In the genomic region with DNA sequence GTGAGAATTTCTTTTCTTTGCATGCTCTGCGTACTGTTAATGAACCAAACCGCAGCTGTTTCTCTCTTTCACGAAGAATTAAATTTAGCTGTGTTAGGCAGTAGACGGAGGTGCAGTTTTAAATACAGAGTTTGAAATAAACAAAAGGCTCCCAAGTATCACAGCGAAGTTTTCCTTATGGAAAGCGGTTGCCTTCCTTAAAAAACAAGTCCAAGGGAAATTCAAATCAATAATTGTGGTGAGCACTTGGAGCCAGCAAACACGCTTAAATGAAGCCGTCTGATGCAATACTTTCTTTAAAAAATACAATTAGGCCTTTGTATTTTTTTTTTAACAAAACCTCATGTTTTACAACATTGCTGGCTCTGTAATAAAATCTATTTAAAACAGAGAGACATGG, we compare ENCODE assay signal across 21 mouse cellular contexts.
A peak's percentile ranks its signal among the peaks of the same experiment; 100 is the strongest.
DNase-seq lines count a peak whose midpoint lies in the region; ATAC-seq lines count a peak whose summit lies in the region.
"Had no signal": no experiment of that assay in that cellular context is flagged by ENCODE, and none has a peak within 500 bp of the region (broad histone marks: within the 10 kb centered on the region; RNA-seq: fewer than 3 reads in every experiment).

No protein-coding gene starts in this region.

- 0 out of 2 replicates have a peak, but pooled peaks have one; percentile 18 for ATAC-seq in forebrain, embryonic 15.5 days (replicated peaks)
- ATAC-seq in forebrain, embryonic 12.5 days (ENCODE audit: low FRiP score), result no peak
- ATAC-seq in hindbrain, embryonic 12.5 days (ENCODE audit: low FRiP score), result no peak
- ATAC-seq: hindbrain, postnatal 0 days had no signal

- no peak overlapping the region for H3K9ac ChIP-seq in forebrain, embryonic 15.5 days (replicated peaks)
- no peak overlapping the region for H3K9ac ChIP-seq in forebrain, embryonic 12.5 days
- no peak overlapping the region for H3K9ac ChIP-seq in hindbrain, embryonic 12.5 days
- H3K9ac ChIP-seq: heart, embryonic 13.5 days; stomach, embryonic 15.5 days had no signal

- no peak overlapping the region for H3K27ac ChIP-seq in forebrain, embryonic 15.5 days (replicated peaks)
- no peak overlapping the region for H3K27ac ChIP-seq in forebrain, embryonic 12.5 days
- H3K27ac ChIP-seq in embryonic facial prominence, embryonic 10.5 days (replicated peaks), result peak overlapping the region; percentile 54; the same call in 1 of the 2 replicates
- H3K27ac ChIP-seq in limb, embryonic 10.5 days, result peak overlapping the region; percentile 80
- no peak overlapping the region for H3K27ac ChIP-seq in hindbrain, embryonic 12.5 days
- H3K27ac ChIP-seq: heart, embryonic 13.5 days; hindbrain, postnatal 0 days; stomach, embryonic 15.5 days had no signal

- H3K9me3 ChIP-seq in forebrain, embryonic 15.5 days, result no peaks in the 10 kb centered on the region
- no peaks in the 10 kb centered on the region for H3K9me3 ChIP-seq in forebrain, embryonic 12.5 days
- no peaks in the 10 kb centered on the region for H3K9me3 ChIP-seq in embryonic facial prominence, embryonic 10.5 days
- H3K9me3 ChIP-seq in limb, embryonic 10.5 days (replicated peaks), result no peaks in the 10 kb centered on the region
- no peaks in the 10 kb centered on the region for H3K9me3 ChIP-seq in hindbrain, embryonic 12.5 days (replicated peaks)
- H3K9me3 ChIP-seq: heart, embryonic 13.5 days; stomach, embryonic 15.5 days had no signal

- H3K4me3 ChIP-seq in forebrain, embryonic 15.5 days, result no peak overlapping the region
- no peak overlapping the region for H3K4me3 ChIP-seq in forebrain, embryonic 12.5 days (replicated peaks)
- no peak overlapping the region for H3K4me3 ChIP-seq in embryonic facial prominence, embryonic 10.5 days
- H3K4me3 ChIP-seq in limb, embryonic 10.5 days, result no peak overlapping the region
- no peak overlapping the region for H3K4me3 ChIP-seq in hindbrain, embryonic 12.5 days
- H3K4me3 ChIP-seq: heart, embryonic 13.5 days; stomach, embryonic 15.5 days had no signal

- WGBS in forebrain, embryonic 15.5 days, result 29% methylated on average over 8 of the region's 8 CpGs
- WGBS in forebrain, embryonic 12.5 days, result 55% methylated on average over 8 of the region's 8 CpGs
- 69% methylated on average over 8 of the region's 8 CpGs for WGBS in embryonic facial prominence, embryonic 10.5 days
- 84% methylated on average over 8 of the region's 8 CpGs for WGBS in limb, embryonic 10.5 days
- 69% methylated on average over 8 of the region's 8 CpGs for WGBS in hindbrain, embryonic 12.5 days

- peak; percentile 8 for DNase-seq in 3T3-L1 (ENCODE audit: low read depth, low spot score)
- DNase-seq in embryonic facial prominence, embryonic 10.5 days (ENCODE audit: low spot score), result no peak
- no peak for DNase-seq in limb, embryonic 10.5 days (ENCODE audit: low spot score)
- DNase-seq in right cerebral cortex, postnatal 25 days, result no peak
- DNase-seq in cerebellum, adult 8-10 months, result no peak
- DNase-seq: cerebellum, postnatal 10 days; gastrocnemius, postnatal 14 days; heart, adult 18-20 months; heart, postnatal 4 days; kidney, adult 18-20 months; kidney, postnatal 14 days; left cerebral cortex, postnatal 4 days; lung, postnatal 14 days; midbrain, embryonic 14.5 days; thymus, adult 18-20 months had no signal

- H3K4me1 ChIP-seq in forebrain, embryonic 15.5 days, result peaks cover 14% of the 10 kb centered on the region
- peaks cover 9% of the 10 kb centered on the region for H3K4me1 ChIP-seq in forebrain, embryonic 12.5 days
- peaks cover 32% of the 10 kb centered on the region for H3K4me1 ChIP-seq in embryonic facial prominence, embryonic 10.5 days
- H3K4me1 ChIP-seq in limb, embryonic 10.5 days, result peaks cover 60% of the 10 kb centered on the region
- H3K4me1 ChIP-seq in hindbrain, embryonic 12.5 days, result peaks cover 9% of the 10 kb centered on the region

- H3K36me3 ChIP-seq in forebrain, embryonic 15.5 days, result no peaks in the 10 kb centered on the region
- H3K36me3 ChIP-seq in forebrain, embryonic 12.5 days (replicated peaks), result no peaks in the 10 kb centered on the region
- H3K36me3 ChIP-seq in embryonic facial prominence, embryonic 10.5 days (replicated peaks), result no peaks in the 10 kb centered on the region
- no peaks in the 10 kb centered on the region for H3K36me3 ChIP-seq in limb, embryonic 10.5 days
- no peaks in the 10 kb centered on the region for H3K36me3 ChIP-seq in hindbrain, embryonic 12.5 days
- H3K36me3 ChIP-seq: heart, embryonic 13.5 days; stomach, embryonic 15.5 days had no signal

- H3K27me3 ChIP-seq in forebrain, embryonic 15.5 days, result no peaks in the 10 kb centered on the region
- no peaks in the 10 kb centered on the region for H3K27me3 ChIP-seq in forebrain, embryonic 12.5 days
- no peaks in the 10 kb centered on the region for H3K27me3 ChIP-seq in embryonic facial prominence, embryonic 10.5 days (replicated peaks; ENCODE audit: low read depth, poor library complexity, severe bottlenecking)
- no peaks in the 10 kb centered on the region for H3K27me3 ChIP-seq in limb, embryonic 10.5 days (ENCODE audit: low read depth, poor library complexity, severe bottlenecking)
- no peaks in the 10 kb centered on the region for H3K27me3 ChIP-seq in hindbrain, embryonic 12.5 days
- H3K27me3 ChIP-seq: heart, embryonic 13.5 days; stomach, embryonic 15.5 days had no signal

- no peak overlapping the region for H3K4me2 ChIP-seq in forebrain, embryonic 15.5 days (replicated peaks)
- no peak overlapping the region for H3K4me2 ChIP-seq in forebrain, embryonic 12.5 days
- H3K4me2 ChIP-seq in hindbrain, embryonic 12.5 days (replicated peaks), result no peak overlapping the region
- H3K4me2 ChIP-seq: heart, embryonic 13.5 days; stomach, embryonic 15.5 days had no signal

Comparison
In these comparisons a context has a peak if more than half of its experiments do, and no peak if none do; other contexts are left out.
1. H3K27ac ChIP-seq: peak in embryonic facial prominence, embryonic 10.5 days (single experiment) and limb, embryonic 10.5 days (single experiment); none in forebrain, embryonic 15.5 days (single experiment), forebrain, embryonic 12.5 days (single experiment) and hindbrain, embryonic 12.5 days (single experiment).